Mouse (Mus musculus) embryonic facial prominence, embryonic 11.5 days (tissue): ENCODE data around the gene Nhs. TPM values are rescaled to one million over a fixed set of nuclear protein-coding genes. Genes with fewer than 3 reads are reported as not detected.

Experiments
- ATAC-seq: fragments of 200-750 bp; cut with Nextera tagmentation; replicated peaks from 2 replicates; pipeline ENCODE4 v1.8.0; 2017; ENCODE audit warnings: low read depth; ENCODE audit not compliant: insufficient number of reproducible peaks, low FRiP score, low TSS enrichment
- DNase-seq: peaks from one replicate; pipeline ENCODE4 v3.0.0-alpha.2; 2015; ENCODE audit warnings: low spot score
- H3K27ac ChIP-seq: fragments of 300-500 bp; sonication (generic); replicated peaks from 2 replicates; pipeline ENCODE4 v1.5.1; 2014; ENCODE audit warnings: mild to moderate bottlenecking, low read depth, low read length, control low read depth
- H3K27me3 ChIP-seq: fragments of 300-500 bp; sonication (generic); 2 replicates; pipeline ENCODE4 v1.6.1; 2014; ENCODE audit warnings: mild to moderate bottlenecking, low read length, moderate library complexity, mixed read lengths; ENCODE audit not compliant: control insufficient read depth, insufficient read depth
- H3K36me3 ChIP-seq: fragments of 300-500 bp; sonication (generic); replicated peaks from 2 replicates; pipeline ENCODE4 v1.6.1; 2014; ENCODE audit warnings: low read depth, mild to moderate bottlenecking, low read length, moderate library complexity, mixed read lengths; ENCODE audit not compliant: control insufficient read depth, insufficient read depth
- H3K4me1 ChIP-seq: fragments of 300-500 bp; sonication (generic); 2 replicates; pipeline ENCODE4 v1.6.1; 2014; ENCODE audit warnings: low read length, mixed read lengths; ENCODE audit not compliant: control insufficient read depth, insufficient read depth
- H3K4me2 ChIP-seq: fragments of 300-500 bp; sonication (generic); 2 replicates; pipeline ENCODE4 v1.6.1; 2014; ENCODE audit warnings: low read depth, mild to moderate bottlenecking, control low read depth, low read length, moderate library complexity
- H3K4me3 ChIP-seq: fragments of 300-500 bp; sonication (generic); 2 replicates; pipeline ENCODE4 v1.5.1; 2014; ENCODE audit warnings: low read depth, low read length, control low read depth
- H3K9ac ChIP-seq: fragments of 300-500 bp; sonication (generic); replicated peaks from 2 replicates; pipeline ENCODE4 v1.6.1; 2014; ENCODE audit warnings: mild to moderate bottlenecking, control low read depth, low read length
- H3K9me3 ChIP-seq: fragments of 300-500 bp; sonication (generic); replicated peaks from 2 replicates; pipeline ENCODE4 v1.6.1; 2016; ENCODE audit warnings: mild to moderate bottlenecking, low read length, inconsistent platforms, mixed read lengths; ENCODE audit not compliant: control insufficient read depth
- WGBS: fragments of 180-500 bp; shearing (Covaris S2); extraction: QIAGEN DNeasy Blood & Tissue Kit; methylation state at CpG from one replicate; pipeline ENCODE4 v1.1.7; 2014; 5-methylcytosine and 5-hydroxymethylcytosine counted together
- polyA plus RNA-seq: library from polyadenylated mRNA; unstranded; fragments of >200 nt; fragmentation: Nextera tagmentation; extraction: Ambion mirVana; gene quantifications from 2 replicates; pipeline ENCODE4 v1.2.1, GENCODE M21; 2014

Nhs gene
- polyA plus RNA-seq, 1 experiment from 2014 or later, result 3.3 TPM

- Histone ChIP-seq H3K27ac (no peak overlapping the region), H3K9me3 (no peaks in the 10 kb centered on the region), H3K4me2 (no peak overlapping the region), H3K4me1 (no peaks in the 10 kb centered on the region), H3K27me3 (no peaks in the 10 kb centered on the region), H3K36me3 (no peaks in the 10 kb centered on the region), H3K4me3 (no peak overlapping the region), H3K9ac (no peak overlapping the region)
- ATAC-seq (peak; percentile 62; the same call in 1 of the 2 replicates), DNase-seq (peak; percentile 21)
- 14% methylated on average over 3 of the region's 3 CpGs for WGBS
These were observed 149.7 kb downstream of the Nhs start for GRCm38 (mm10) chrX:162009876-162010275.

GRCm38 (mm10) chrX:162003818-162004217, 155.7 kb downstream of the Nhs start:
- 48% methylated on average over 1 of the region's 1 CpGs for WGBS
- no peak overlapping the region for H3K4me3 ChIP-seq
- DNase-seq (no peak), ATAC-seq (no peak)
- no peak overlapping the region for H3K9ac ChIP-seq
- no peaks in the 10 kb centered on the region; the same call in 1 of the 2 replicates for H3K27me3 ChIP-seq
- no peaks in the 10 kb centered on the region for H3K36me3 ChIP-seq
- no peak overlapping the region for H3K4me2 ChIP-seq
- no peak overlapping the region for H3K27ac ChIP-seq
- H3K4me1 ChIP-seq, result no peaks in the 10 kb centered on the region
- H3K9me3 ChIP-seq, result no peaks in the 10 kb centered on the region

GRCm38 (mm10) chrX:161998876-161999275, 160.7 kb downstream of the Nhs start:
- H3K4me2 ChIP-seq, result no peak overlapping the region
- no peaks in the 10 kb centered on the region for H3K4me1 ChIP-seq
- no peak overlapping the region for H3K27ac ChIP-seq
- no peak for ATAC-seq
- no peaks in the 10 kb centered on the region for H3K36me3 ChIP-seq
- no peaks in the 10 kb centered on the region; the same call in 1 of the 2 replicates for H3K27me3 ChIP-seq
- H3K4me3 ChIP-seq, result no peak overlapping the region
- 67% methylated on average over 3 of the region's 3 CpGs for WGBS
- H3K9me3 ChIP-seq, result no peaks in the 10 kb centered on the region
- H3K9ac ChIP-seq, result no peak overlapping the region
- DNase-seq, result no peak

GRCm38 (mm10) chrX:161997170-161997795, 162.2 kb downstream of the Nhs start:
- Histone ChIP-seq H3K4me3 (no peak overlapping the region), H3K9ac (no peak overlapping the region; the same call in 1 of the 2 replicates), H3K27me3 (no peaks in the 10 kb centered on the region; the same call in 1 of the 2 replicates), H3K9me3 (no peaks in the 10 kb centered on the region), H3K36me3 (no peaks in the 10 kb centered on the region), H3K4me1 (no peaks in the 10 kb centered on the region), H3K27ac (no peak overlapping the region; the same call in 1 of the 2 replicates), H3K4me2 (no peak overlapping the region)
- DNase-seq (peak; percentile 44), ATAC-seq (peak; percentile 70)
- WGBS, result 27% methylated on average over 2 of the region's 2 CpGs

GRCm38 (mm10) chrX:161990171-161990570, 169.4 kb downstream of the Nhs start:
- H3K36me3 ChIP-seq, result no peaks in the 10 kb centered on the region
- no peak for DNase-seq
- H3K4me1 ChIP-seq, result no peaks in the 10 kb centered on the region
- no peak overlapping the region for H3K4me2 ChIP-seq
- H3K4me3 ChIP-seq, result no peak overlapping the region
- 92% methylated on average over 1 of the region's 1 CpGs for WGBS
- H3K9me3 ChIP-seq, result no peaks in the 10 kb centered on the region
- H3K27ac ChIP-seq, result no peak overlapping the region
- H3K27me3 ChIP-seq, result no peaks in the 10 kb centered on the region
- no peak for ATAC-seq
- no peak overlapping the region for H3K9ac ChIP-seq

- Histone ChIP-seq H3K4me1 (no peaks in the 10 kb centered on the region), H3K4me3 (no peak overlapping the region), H3K9me3 (no peaks in the 10 kb centered on the region), H3K9ac (no peak overlapping the region), H3K36me3 (no peaks in the 10 kb centered on the region), H3K4me2 (no peak overlapping the region), H3K27me3 (no peaks in the 10 kb centered on the region), H3K27ac (no peak overlapping the region)
- DNase-seq (no peak), ATAC-seq (no peak)
- WGBS, result 64% methylated on average over 6 of the region's 6 CpGs
These were observed 174.6 kb downstream of the Nhs start for GRCm38 (mm10) chrX:161984961-161985360.

GRCm38 (mm10) chrX:161981399-161981798, 178.1 kb downstream of the Nhs start:
- no peaks in the 10 kb centered on the region for H3K4me1 ChIP-seq
- no peak overlapping the region for H3K4me2 ChIP-seq
- no peak overlapping the region for H3K9ac ChIP-seq
- no peaks in the 10 kb centered on the region for H3K36me3 ChIP-seq
- DNase-seq (no peak), ATAC-seq (no peak)
- no peak overlapping the region for H3K4me3 ChIP-seq
- H3K27me3 ChIP-seq, result no peaks in the 10 kb centered on the region
- H3K9me3 ChIP-seq, result no peaks in the 10 kb centered on the region
- WGBS, result 65% methylated on average over 6 of the region's 6 CpGs
- H3K27ac ChIP-seq, result no peak overlapping the region

GRCm38 (mm10) chrX:161979946-161980345, 179.6 kb downstream of the Nhs start:
- Histone ChIP-seq H3K27ac (no peak overlapping the region), H3K4me1 (no peaks in the 10 kb centered on the region), H3K4me3 (no peak overlapping the region), H3K4me2 (no peak overlapping the region), H3K36me3 (no peaks in the 10 kb centered on the region), H3K27me3 (no peaks in the 10 kb centered on the region), H3K9me3 (no peaks in the 10 kb centered on the region), H3K9ac (no peak overlapping the region)
- DNase-seq (no peak), ATAC-seq (no peak)
